ENCODE assay signal across 23 mouse cellular contexts in the genomic region with DNA sequence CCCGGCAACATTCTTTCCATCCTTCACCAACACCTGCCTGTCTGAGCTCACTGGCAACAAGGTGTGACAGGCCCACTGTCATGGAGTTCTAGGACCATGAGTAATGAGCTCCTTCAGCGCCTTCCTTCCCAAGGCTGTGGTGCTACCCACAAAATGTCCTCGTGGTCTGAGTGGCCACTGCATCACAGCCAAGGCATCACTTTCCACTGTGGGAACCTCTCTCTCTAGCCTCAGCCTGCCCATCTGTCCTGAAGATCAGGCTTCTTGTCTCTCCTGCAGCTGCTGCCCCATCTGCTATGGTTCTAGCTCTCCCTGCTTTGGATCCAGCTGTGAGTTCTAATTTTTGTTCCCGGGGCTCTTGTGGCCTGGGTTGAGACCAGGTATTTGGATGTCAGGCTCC.
"Had no signal": no experiment of that assay in that cellular context is flagged by ENCODE, and none has a peak within 500 bp of the region (broad histone marks: within the 10 kb centered on the region; RNA-seq: fewer than 3 reads in every experiment).

No protein-coding gene starts in this region.

- H3K27ac ChIP-seq: kidney, embryonic 15.5 days; left cerebral cortex, adult 2 months; limb, embryonic 13.5 days; liver, embryonic 13.5 days; macrophage; midbrain, embryonic 13.5 days; neural tube, embryonic 13.5 days; stomach, postnatal 0 days had no signal

- H3K9me3 ChIP-seq: kidney, embryonic 15.5 days; limb, embryonic 13.5 days; liver, embryonic 13.5 days; midbrain, embryonic 13.5 days; neural tube, embryonic 13.5 days had no signal

- H3K4me2 ChIP-seq: kidney, embryonic 15.5 days; limb, embryonic 13.5 days; liver, embryonic 13.5 days; lung, embryonic 14.5 days; midbrain, embryonic 13.5 days; neural tube, embryonic 13.5 days had no signal

- H3K4me1 ChIP-seq: liver, embryonic 13.5 days had no signal

- H3K36me3 ChIP-seq: kidney, embryonic 15.5 days; limb, embryonic 13.5 days; liver, embryonic 13.5 days had no signal

- DNase-seq: kidney, adult 8-10 months; kidney, postnatal 10 days; kidney, postnatal 36 days; layer of hippocampus, postnatal 36 days; liver; liver, embryonic 13.5 days; lung, embryonic 14.5 days; retina, postnatal 1 day; right cerebral cortex, postnatal 14 days; thymus, adult 2 months; thymus, postnatal 14 days; thymus, postnatal 4 days had no signal

- H3K4me3 ChIP-seq: kidney, embryonic 15.5 days; left cerebral cortex, adult 2 months; limb, embryonic 13.5 days; liver, embryonic 13.5 days; midbrain, embryonic 13.5 days; myocyte; neural tube, embryonic 13.5 days had no signal

- H3K27me3 ChIP-seq: kidney, embryonic 15.5 days; limb, embryonic 13.5 days; liver, embryonic 13.5 days; midbrain, embryonic 13.5 days; neural tube, embryonic 13.5 days had no signal

- ATAC-seq: intestine, embryonic 16.5 days; lung, postnatal 0 days; midbrain, embryonic 13.5 days; midbrain, embryonic 16.5 days had no signal

- H3K9ac ChIP-seq: kidney, embryonic 15.5 days; limb, embryonic 13.5 days; liver, embryonic 13.5 days; lung, embryonic 14.5 days; midbrain, embryonic 13.5 days; neural tube, embryonic 13.5 days had no signal
